ENCODE assay signal across 8 mouse cellular contexts in the genomic region with DNA sequence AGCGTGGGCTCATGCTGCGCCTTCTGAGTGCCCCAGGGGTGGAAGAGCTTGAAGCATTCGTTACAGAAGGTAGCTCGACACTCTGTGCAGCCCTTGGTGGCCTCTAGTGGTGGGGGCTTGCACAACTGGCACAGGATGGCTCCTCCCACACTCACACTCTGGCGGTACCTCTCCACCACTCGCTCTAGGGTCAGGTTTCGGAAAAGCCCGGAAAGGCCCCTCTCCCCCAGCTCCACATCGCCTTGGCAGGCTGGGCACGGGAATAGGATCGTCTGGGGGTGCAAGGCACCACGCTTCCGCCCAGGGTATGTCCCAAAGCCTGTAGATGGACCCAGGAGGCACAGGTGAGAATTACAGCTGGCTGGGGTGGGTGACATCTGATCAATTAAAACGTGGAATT. TPM values are rescaled to one million over a fixed set of nuclear protein-coding genes. Genes with fewer than 3 reads are reported as not detected.
DNase-seq lines count a peak whose midpoint lies in the region; ATAC-seq lines count a peak whose summit lies in the region.

No protein-coding gene starts in this region.

- ATAC-seq in forebrain, embryonic 16.5 days = 0 out of 2 replicates have a peak, but pooled peaks have one; percentile 5
- ATAC-seq in kidney, embryonic 14.5 days (ENCODE audit: low FRiP score, low TSS enrichment) = peak; percentile 53

- H3K27ac ChIP-seq in forebrain, embryonic 16.5 days (ENCODE audit: low read length) = peak overlapping the region; percentile 12; the same call in 1 of the 2 replicates
- H3K27ac ChIP-seq in kidney, embryonic 14.5 days (ENCODE audit: low read depth, low read length) = no peak overlapping the region

- no peaks in the 10 kb centered on the region for H3K27me3 ChIP-seq in forebrain, embryonic 16.5 days (replicated peaks; ENCODE audit: control insufficient read depth, insufficient read depth, low read length)
- H3K27me3 ChIP-seq in kidney, embryonic 14.5 days (ENCODE audit: control insufficient read depth, insufficient read depth, low read length) = no peaks in the 10 kb centered on the region

- H3K4me1 ChIP-seq in forebrain, embryonic 16.5 days (replicated peaks; ENCODE audit: control insufficient read depth, insufficient read depth, low read length) = peaks cover 41% of the 10 kb centered on the region
- peaks cover 30% of the 10 kb centered on the region for H3K4me1 ChIP-seq in kidney, embryonic 14.5 days (ENCODE audit: control insufficient read depth, insufficient read depth, low read length)

- WGBS in forebrain, embryonic 16.5 days = 10% methylated on average over 14 of the region's 14 CpGs
- 9% methylated on average over 14 of the region's 14 CpGs for WGBS in kidney, embryonic 14.5 days

- H3K4me3 ChIP-seq in forebrain, embryonic 16.5 days (replicated peaks; ENCODE audit: low read length) = peak overlapping the region; percentile 83
- H3K4me3 ChIP-seq in kidney, embryonic 14.5 days (ENCODE audit: low read length) = peak overlapping the region; percentile 75; the same call in 1 of the 2 replicates

- peak overlapping the region; percentile 75 for H3K9ac ChIP-seq in forebrain, embryonic 16.5 days (replicated peaks; ENCODE audit: low read depth, low read length)
- no peak overlapping the region for H3K9ac ChIP-seq in kidney, embryonic 14.5 days (ENCODE audit: low read depth, low read length)

- peak; percentile 58 to 77 for DNase-seq in CD8-positive naive resting alpha-beta T cell, adult 2 months (ENCODE audit: low read depth in 2 of 2, low spot score in 2 of 2)
- DNase-seq in Muller cell, postnatal 12 days (ENCODE audit: inconsistent ontology term) = peak; percentile 26
- peak; percentile 84 for DNase-seq in lung, postnatal 10 days
- DNase-seq in retina, embryonic 14.5 days (ENCODE audit: low spot score) = peak; percentile 79
- no peak for DNase-seq in layer of hippocampus, adult 18-20 months (ENCODE audit: low spot score in 2 of 2)
- DNase-seq in ovary, adult 18-20 months (ENCODE audit: low spot score) = no peak

- peak overlapping the region; percentile 97 for H3K4me2 ChIP-seq in forebrain, embryonic 16.5 days (ENCODE audit: low read length)
- peak overlapping the region; percentile 80 for H3K4me2 ChIP-seq in kidney, embryonic 14.5 days (replicated peaks; ENCODE audit: low read depth, low read length)

- peaks cover 16% of the 10 kb centered on the region for H3K36me3 ChIP-seq in forebrain, embryonic 16.5 days (ENCODE audit: control insufficient read depth, insufficient read depth)
- H3K36me3 ChIP-seq in kidney, embryonic 14.5 days (ENCODE audit: control insufficient read depth, insufficient read depth, low read length) = peaks cover 5% of the 10 kb centered on the region

- no peaks in the 10 kb centered on the region for H3K9me3 ChIP-seq in forebrain, embryonic 16.5 days (ENCODE audit: control insufficient read depth, low read length)
- H3K9me3 ChIP-seq in kidney, embryonic 14.5 days (ENCODE audit: control insufficient read depth, low read length) = no peaks in the 10 kb centered on the region

RNA-seq across cellular contexts. Expression of a gene that starts 2.2 kb away (rescaled TPM):
- 187 and 195 TPM in 2 replicates for polyA plus RNA-seq in forebrain, embryonic 16.5 days (2015; fragmentation: Nextera tagmentation; extraction: Ambion mirVana)
- 321 and 407 TPM in 2 replicates for polyA plus RNA-seq in kidney, embryonic 14.5 days (2014; fragmentation: Nextera tagmentation; extraction: Ambion mirVana)
- total RNA-seq in layer of hippocampus, adult 18-20 months (2021) = 10 to 100 TPM; 78.0 to 81.3 TPM

RNA-seq across cellular contexts. Expression of a gene that starts 2.5 kb away (rescaled TPM):
- polyA plus RNA-seq in forebrain, embryonic 16.5 days (2015; fragmentation: Nextera tagmentation; extraction: Ambion mirVana) = 62.5 and 76.1 TPM in 2 replicates
- polyA plus RNA-seq in kidney, embryonic 14.5 days (2014; fragmentation: Nextera tagmentation; extraction: Ambion mirVana) = 2.8 and 3.6 TPM in 2 replicates
- total RNA-seq in layer of hippocampus, adult 18-20 months (2021) = 10 to 100 TPM; 83.1 to 86.0 TPM

RNA-seq across cellular contexts. Expression of a gene that starts 14.8 kb away (rescaled TPM):
- polyA plus RNA-seq in forebrain, embryonic 16.5 days (2015; fragmentation: Nextera tagmentation; extraction: Ambion mirVana) = 1.6 and 1.7 TPM in 2 replicates
- 8.0 and 13.6 TPM in 2 replicates for polyA plus RNA-seq in kidney, embryonic 14.5 days (2014; fragmentation: Nextera tagmentation; extraction: Ambion mirVana)
- under 1 TPM; 0.71 to 0.84 TPM for total RNA-seq in layer of hippocampus, adult 18-20 months (2021)

RNA-seq across cellular contexts. Expression of a gene that starts 15.5 kb away (rescaled TPM):
- polyA plus RNA-seq in forebrain, embryonic 16.5 days (2015; fragmentation: Nextera tagmentation; extraction: Ambion mirVana) = 67.0 and 73.5 TPM in 2 replicates
- 134 and 200 TPM in 2 replicates for polyA plus RNA-seq in kidney, embryonic 14.5 days (2014; fragmentation: Nextera tagmentation; extraction: Ambion mirVana)
- 10 to 100 TPM; 64.2 to 66.9 TPM for total RNA-seq in layer of hippocampus, adult 18-20 months (2021)

RNA-seq across cellular contexts. Expression of a gene that starts 16.7 kb away (rescaled TPM):
- 180 and 183 TPM in 2 replicates for polyA plus RNA-seq in forebrain, embryonic 16.5 days (2015; fragmentation: Nextera tagmentation; extraction: Ambion mirVana)
- 217 and 259 TPM in 2 replicates for polyA plus RNA-seq in kidney, embryonic 14.5 days (2014; fragmentation: Nextera tagmentation; extraction: Ambion mirVana)
- total RNA-seq in layer of hippocampus, adult 18-20 months (2021) = 10 to 100 TPM; 84.9 to 91.6 TPM

Comparison
In these comparisons a context has a peak if more than half of its experiments do, and no peak if none do; other contexts are left out.
1. DNase-seq: peak in CD8-positive naive resting alpha-beta T cell, adult 2 months (2 of 2), Muller cell, postnatal 12 days (single experiment), lung, postnatal 10 days (single experiment) and retina, embryonic 14.5 days (single experiment); none in layer of hippocampus, adult 18-20 months (0 of 2) and ovary, adult 18-20 months (single experiment).
2. RNA of a gene that starts 2.5 kb away (polyA plus RNA-seq): 62.5 to 76.1 TPM in forebrain, embryonic 16.5 days; 2.8 to 3.6 TPM in kidney, embryonic 14.5 days; every median in the first group is over 10 times any median in the second.